Mouse (Mus musculus) lung, embryonic 15.5 days (tissue): ENCODE results near the gene Map4k5. TPM values are rescaled to one million over a fixed set of nuclear protein-coding genes. Genes with fewer than 3 reads are reported as not detected.

ENCODE experiments used
- ATAC-seq: fragments of 200-750 bp; cut with Nextera tagmentation; 2 replicates; pipeline ENCODE4 v1.8.0; 2017; ENCODE audit warnings: moderate number of reproducible peaks, borderline replicate concordance; ENCODE audit not compliant: low FRiP score, low TSS enrichment; ENCODE audit errors: extremely low read depth
- H3K27ac ChIP-seq: fragments of 300-500 bp; sonication (generic); 2 replicates; pipeline ENCODE4 v1.5.1; 2015; ENCODE audit warnings: moderate library complexity, mild to moderate bottlenecking, inconsistent platforms
- H3K27me3 ChIP-seq: fragments of 300-500 bp; sonication (generic); 2 replicates; pipeline ENCODE4 v1.6.1; 2015; ENCODE audit warnings: inconsistent platforms
- H3K36me3 ChIP-seq: fragments of 300-500 bp; sonication (generic); 2 replicates; pipeline ENCODE4 v1.6.1; 2015; ENCODE audit warnings: inconsistent platforms
- H3K4me1 ChIP-seq: fragments of 300-500 bp; sonication (generic); 2 replicates; pipeline ENCODE4 v1.6.1; 2015; ENCODE audit warnings: inconsistent platforms
- H3K4me2 ChIP-seq: fragments of 300-500 bp; sonication (generic); 2 replicates; pipeline ENCODE4 v1.6.1; 2015; ENCODE audit warnings: inconsistent platforms, mild to moderate bottlenecking, moderate library complexity
- H3K4me3 ChIP-seq: fragments of 300-500 bp; sonication (generic); 2 replicates; pipeline ENCODE4 v1.5.1; 2015; ENCODE audit warnings: mild to moderate bottlenecking, inconsistent platforms
- H3K9ac ChIP-seq: fragments of 300-500 bp; sonication (generic); 2 replicates; pipeline ENCODE4 v1.6.1; 2015; ENCODE audit warnings: inconsistent platforms
- H3K9me3 ChIP-seq: fragments of 300-500 bp; sonication (generic); 2 replicates; pipeline ENCODE4 v1.6.1; 2016; ENCODE audit warnings: inconsistent platforms
- WGBS: fragments of 180-500 bp; shearing (Covaris S2); methylation state at CpG from one replicate; pipeline ENCODE4 v1.1.7; 2015; 5-methylcytosine and 5-hydroxymethylcytosine counted together
- polyA plus RNA-seq: library from polyadenylated mRNA; unstranded; fragments of >200 nt; fragmentation: Nextera tagmentation; extraction: Ambion mirVana; gene quantifications from 2 replicates; pipeline ENCODE4 v1.2.1, GENCODE M21; 2015

The Map4k5 gene
- polyA plus RNA-seq, 1 experiment from 2014 or later = 35.6 TPM

DNA sequence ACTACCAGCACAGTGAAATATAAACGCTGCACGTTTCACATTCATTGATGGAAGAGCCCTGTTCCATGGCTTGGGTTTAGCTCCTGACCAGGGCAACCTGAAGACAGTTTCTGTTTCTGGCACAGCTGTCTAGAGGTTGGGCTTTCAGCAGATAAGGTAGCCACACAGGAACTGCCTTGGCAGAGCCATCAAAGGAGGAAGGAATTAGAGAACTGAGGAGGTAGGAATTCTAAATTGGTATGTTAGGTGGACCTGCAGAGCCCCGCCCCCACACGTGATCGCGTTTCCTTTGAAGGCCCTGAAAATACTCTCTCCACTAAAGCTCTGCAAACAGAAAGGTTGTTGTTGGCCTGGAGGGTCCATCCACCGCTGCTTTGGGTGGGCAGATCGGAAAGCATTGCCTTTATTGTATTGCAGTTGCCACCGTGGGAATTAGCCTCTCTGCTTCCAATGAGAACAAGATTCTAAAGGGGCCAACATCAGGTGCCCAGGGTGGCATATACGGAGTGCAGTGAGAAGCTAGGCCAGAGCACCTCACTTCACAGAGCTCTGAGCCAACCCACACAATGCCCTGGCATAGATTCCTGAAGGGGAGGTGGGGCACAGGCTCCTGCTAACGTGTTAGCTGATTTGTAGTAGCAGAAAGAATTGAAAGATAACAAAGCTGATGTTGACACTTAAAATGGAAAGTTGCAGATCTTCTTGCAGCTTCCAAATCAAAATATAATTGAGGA lies 116.2 kb downstream of the Map4k5 start:
- peaks cover 15% of the 10 kb centered on the region for H3K4me1 ChIP-seq
- H3K9me3 ChIP-seq = no peaks in the 10 kb centered on the region
- H3K27me3 ChIP-seq = no peaks in the 10 kb centered on the region
- H3K27ac ChIP-seq = peak overlapping the region; percentile 49; the same call in 1 of the 2 replicates
- ATAC-seq = 0 out of 2 replicates have a peak, but pooled peaks have one; percentile 31
- H3K4me3 ChIP-seq = no peak overlapping the region
- H3K9ac ChIP-seq = no peak overlapping the region
- peak overlapping the region; percentile 17; the same call in 1 of the 2 replicates for H3K4me2 ChIP-seq
- 41% methylated on average over 11 of the region's 11 CpGs for WGBS
- H3K36me3 ChIP-seq = no peaks in the 10 kb centered on the region

GRCm38 (mm10) chr12:69768841-69769240 lies 124.2 kb downstream of the Map4k5 start:
- ATAC-seq = no peak
- H3K4me3 ChIP-seq = no peak overlapping the region
- WGBS = 78% methylated on average over 2 of the region's 2 CpGs
- H3K9ac ChIP-seq = no peak overlapping the region
- peaks cover 12% of the 10 kb centered on the region; the same call in 1 of the 2 replicates for H3K4me1 ChIP-seq
- H3K9me3 ChIP-seq = no peaks in the 10 kb centered on the region
- no peak overlapping the region for H3K4me2 ChIP-seq
- H3K27me3 ChIP-seq = no peaks in the 10 kb centered on the region
- no peaks in the 10 kb centered on the region for H3K36me3 ChIP-seq
- H3K27ac ChIP-seq = no peak overlapping the region

- H3K27ac ChIP-seq = no peak overlapping the region
- H3K4me3 ChIP-seq = no peak overlapping the region
- H3K9me3 ChIP-seq = no peaks in the 10 kb centered on the region
- H3K4me1 ChIP-seq = peaks cover 12% of the 10 kb centered on the region; the same call in 1 of the 2 replicates
- no peak overlapping the region for H3K9ac ChIP-seq
- 50% methylated on average over 9 of the region's 9 CpGs for WGBS
- no peak overlapping the region for H3K4me2 ChIP-seq
- no peaks in the 10 kb centered on the region for H3K27me3 ChIP-seq
- no peaks in the 10 kb centered on the region for H3K36me3 ChIP-seq
- no peak for ATAC-seq
Observed at GRCm38 (mm10) chr12:69767476-69768258, 125.3 kb downstream of the Map4k5 start.

DNA sequence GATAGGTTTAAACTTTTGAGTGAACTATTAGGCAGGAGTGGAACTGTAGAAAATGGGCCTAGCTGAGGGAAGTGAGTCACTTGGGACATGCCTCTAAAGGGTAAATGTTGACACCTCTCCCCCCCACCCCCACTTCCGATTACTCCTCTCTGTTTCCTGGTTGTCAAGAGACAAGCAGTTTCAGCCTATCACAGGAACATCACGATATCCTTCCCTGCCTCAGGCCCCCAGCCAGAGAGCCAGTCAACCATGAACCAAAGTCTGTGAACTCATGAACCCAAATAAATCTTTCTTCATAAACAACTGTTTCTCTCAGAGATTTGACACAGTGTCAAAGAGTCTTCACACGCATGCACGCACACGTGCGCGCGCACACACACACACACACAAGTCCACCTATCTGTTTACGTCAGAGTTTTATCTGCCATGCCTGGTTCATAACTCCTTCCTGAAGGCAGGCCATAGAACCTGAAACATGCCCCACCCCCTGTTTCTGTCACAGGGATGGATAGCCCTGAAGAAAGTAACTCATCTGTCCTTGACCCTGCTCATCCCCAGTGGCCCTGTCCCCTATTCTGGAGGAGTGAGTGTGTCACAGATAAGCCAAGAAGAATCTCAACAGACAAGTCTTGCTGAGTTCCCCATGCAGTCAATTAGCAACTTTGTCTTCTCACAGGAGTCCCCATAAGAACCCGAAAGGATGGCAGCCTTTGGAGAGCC lies 126.7 kb downstream of the Map4k5 start:
- no peak overlapping the region for H3K27ac ChIP-seq
- no peak for ATAC-seq
- H3K9ac ChIP-seq = no peak overlapping the region
- no peaks in the 10 kb centered on the region for H3K27me3 ChIP-seq
- H3K4me3 ChIP-seq = no peak overlapping the region
- WGBS = 64% methylated on average over 10 of the region's 10 CpGs
- H3K4me1 ChIP-seq = peaks cover 7% of the 10 kb centered on the region; the same call in 1 of the 2 replicates
- no peak overlapping the region for H3K4me2 ChIP-seq
- H3K36me3 ChIP-seq = no peaks in the 10 kb centered on the region
- H3K9me3 ChIP-seq = no peaks in the 10 kb centered on the region

GRCm38 (mm10) chr12:69765543-69765942 lies 127.5 kb downstream of the Map4k5 start:
- no peaks in the 10 kb centered on the region for H3K9me3 ChIP-seq
- H3K9ac ChIP-seq = no peak overlapping the region
- H3K4me1 ChIP-seq = peaks cover 12% of the 10 kb centered on the region; the same call in 1 of the 2 replicates
- no peak for ATAC-seq
- H3K4me2 ChIP-seq = no peak overlapping the region
- H3K27me3 ChIP-seq = no peaks in the 10 kb centered on the region
- H3K27ac ChIP-seq = no peak overlapping the region
- 55% methylated on average over 9 of the region's 9 CpGs for WGBS
- H3K36me3 ChIP-seq = no peaks in the 10 kb centered on the region
- no peak overlapping the region for H3K4me3 ChIP-seq

GRCm38 (mm10) chr12:69761603-69762002 lies 131.4 kb downstream of the Map4k5 start:
- Histone ChIP-seq H3K4me3 (no peak overlapping the region), H3K27ac (no peak overlapping the region), H3K27me3 (no peaks in the 10 kb centered on the region), H3K36me3 (no peaks in the 10 kb centered on the region), H3K9me3 (no peaks in the 10 kb centered on the region), H3K4me1 (peaks cover 36% of the 10 kb centered on the region), H3K4me2 (no peak overlapping the region), H3K9ac (no peak overlapping the region)
- ATAC-seq = no peak
- WGBS = 61% methylated on average over 2 of the region's 2 CpGs

DNA sequence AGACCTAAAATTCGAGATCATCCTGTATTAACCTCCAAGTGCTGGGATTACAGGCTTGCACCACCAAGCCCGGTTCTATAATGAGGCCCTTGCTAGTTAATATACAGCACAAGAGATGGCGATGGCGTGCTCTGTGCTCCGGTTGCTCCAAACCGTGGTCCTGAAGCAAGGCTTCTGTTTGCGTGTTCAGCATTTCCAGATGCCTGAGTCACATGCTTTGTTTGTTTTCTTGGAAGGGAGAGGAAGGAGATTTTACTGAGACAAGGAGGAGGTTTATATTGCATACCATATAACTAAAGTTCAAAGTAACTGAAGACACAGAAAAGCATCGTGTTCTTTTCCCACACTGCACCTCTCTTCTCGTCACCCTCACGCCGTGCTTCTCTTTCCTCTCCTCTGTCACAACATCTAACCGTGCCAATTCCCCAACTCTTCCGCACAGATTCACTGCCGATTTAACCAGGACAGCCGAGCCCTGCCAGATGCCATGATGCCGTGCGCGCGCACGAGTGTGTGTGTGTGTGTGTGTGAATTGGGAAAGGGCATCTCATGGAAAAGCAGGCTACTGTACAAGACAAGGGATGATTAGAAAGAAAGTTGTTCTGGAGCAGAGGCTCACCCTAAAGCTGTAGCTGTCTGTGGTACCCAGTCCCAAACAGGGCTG lies 132.1 kb downstream of the Map4k5 start:
- H3K9ac ChIP-seq = no peak overlapping the region
- ATAC-seq = no peak
- no peak overlapping the region for H3K4me3 ChIP-seq
- 72% methylated on average over 20 of the region's 20 CpGs for WGBS
- H3K4me1 ChIP-seq = peaks cover 37% of the 10 kb centered on the region
- no peak overlapping the region for H3K4me2 ChIP-seq
- H3K27ac ChIP-seq = peak overlapping the region; percentile 46; the same call in 1 of the 2 replicates
- no peaks in the 10 kb centered on the region for H3K36me3 ChIP-seq
- H3K27me3 ChIP-seq = no peaks in the 10 kb centered on the region
- no peaks in the 10 kb centered on the region for H3K9me3 ChIP-seq

DNA sequence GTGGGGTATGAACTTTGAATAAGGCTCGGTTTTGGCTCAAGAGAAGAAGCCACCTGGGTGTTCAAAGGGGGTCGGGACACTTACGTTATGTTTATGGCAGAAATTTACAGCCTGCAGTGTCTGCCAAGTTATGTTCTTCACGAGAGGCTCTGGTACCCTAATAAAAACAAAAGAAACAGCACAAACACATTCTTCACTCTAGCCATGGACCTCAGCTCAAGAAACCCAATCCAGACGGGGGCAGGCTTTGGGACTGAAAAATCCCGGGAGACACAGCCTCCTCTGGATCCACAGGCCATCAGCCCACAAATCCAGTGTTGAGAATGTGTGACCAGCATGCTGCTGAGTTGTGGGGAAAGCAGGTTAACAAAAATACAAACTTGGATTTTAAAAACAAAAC lies 133.0 kb downstream of the Map4k5 start:
- 37% methylated on average over 6 of the region's 6 CpGs for WGBS
- peaks cover 37% of the 10 kb centered on the region for H3K4me1 ChIP-seq
- H3K9me3 ChIP-seq = no peaks in the 10 kb centered on the region
- ATAC-seq = no peak
- no peak overlapping the region for H3K4me3 ChIP-seq
- no peak overlapping the region for H3K4me2 ChIP-seq
- H3K27ac ChIP-seq = peak overlapping the region; percentile 95
- no peaks in the 10 kb centered on the region for H3K36me3 ChIP-seq
- H3K9ac ChIP-seq = no peak overlapping the region
- no peaks in the 10 kb centered on the region for H3K27me3 ChIP-seq

DNA sequence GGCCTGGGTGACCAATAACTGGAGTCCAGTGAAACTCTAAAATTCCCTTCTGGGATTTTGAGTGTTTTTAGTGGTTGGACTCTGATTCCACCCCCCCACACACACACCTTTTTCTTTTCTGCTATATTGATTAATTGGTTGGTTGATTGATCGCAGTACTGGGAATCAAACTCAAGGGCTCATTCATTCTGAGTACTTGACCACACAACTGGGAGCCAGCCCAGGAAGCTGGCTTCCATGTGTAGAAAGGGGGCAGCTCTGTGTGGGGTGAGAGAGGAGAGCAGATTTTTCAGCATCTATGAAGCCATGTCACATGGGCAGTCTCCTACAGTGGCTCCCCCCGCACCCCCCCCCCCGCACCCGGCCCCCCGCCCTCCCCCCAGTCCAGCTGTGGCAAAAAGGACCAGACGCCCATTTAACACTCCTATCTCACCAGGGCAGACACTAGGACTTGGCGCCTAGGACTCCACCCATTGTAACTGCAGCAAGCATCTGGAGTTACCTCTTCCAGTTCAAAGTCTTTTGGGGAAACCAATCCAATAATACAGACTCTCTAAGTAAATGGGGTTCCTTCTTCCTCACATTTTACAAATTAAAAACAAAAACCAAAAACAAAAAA lies 133.6 kb downstream of the Map4k5 start:
- WGBS = 23% methylated on average over 5 of the region's 7 CpGs
- ATAC-seq = peak; percentile 28; the same call in 1 of the 2 replicates
- Histone ChIP-seq H3K36me3 (no peaks in the 10 kb centered on the region), H3K4me2 (peak overlapping the region; percentile 82), H3K4me3 (no peak overlapping the region), H3K27me3 (no peaks in the 10 kb centered on the region), H3K27ac (peak overlapping the region; percentile 95), H3K9me3 (no peaks in the 10 kb centered on the region), H3K9ac (no peak overlapping the region), H3K4me1 (peaks cover 37% of the 10 kb centered on the region)

DNA sequence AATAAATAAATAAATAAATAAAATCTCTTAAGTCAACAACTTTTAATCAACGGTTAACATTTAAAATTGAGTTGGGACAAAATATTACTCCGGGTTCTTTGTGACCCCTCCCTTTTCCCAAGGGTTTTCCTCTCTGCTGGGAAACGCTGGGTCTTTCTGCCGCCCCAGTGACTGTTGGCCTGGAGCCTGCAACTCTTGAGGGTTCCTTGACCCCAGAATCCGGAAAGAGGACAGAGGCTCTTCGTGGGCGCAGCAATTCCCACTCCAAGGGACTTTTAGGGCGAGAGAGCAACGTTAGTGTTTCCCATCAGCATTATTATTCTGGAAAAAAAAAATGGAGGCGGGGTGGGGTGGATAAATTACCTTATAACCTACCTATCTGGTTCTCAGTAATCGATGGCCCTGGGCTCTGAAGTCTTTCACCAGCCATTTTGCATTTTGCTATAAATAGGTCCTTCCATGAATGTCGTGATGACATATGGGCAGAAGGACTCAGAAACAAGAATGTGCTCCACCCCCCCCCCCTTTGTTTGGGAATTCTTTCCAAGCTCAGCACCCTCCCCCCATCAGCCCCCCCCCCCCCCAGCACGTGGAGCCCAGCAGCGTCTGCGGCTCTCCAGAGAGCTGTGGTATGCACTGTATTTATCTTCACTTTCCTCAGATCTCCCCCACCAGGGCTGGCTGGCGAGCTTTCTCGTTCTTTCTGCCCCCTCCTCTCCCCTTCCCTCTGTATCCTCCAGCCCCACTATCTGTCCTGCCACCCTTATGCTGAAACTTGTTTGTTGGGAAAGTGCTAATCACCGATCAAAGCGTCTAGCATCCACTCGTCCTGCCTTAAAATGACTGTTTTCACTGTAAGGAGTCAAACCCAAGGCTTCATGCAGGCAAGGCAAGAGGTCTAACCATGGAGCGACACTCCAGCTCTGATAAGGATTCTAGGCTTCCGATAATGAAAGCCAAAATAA lies 134.5 kb downstream of the Map4k5 start:
- peak overlapping the region; percentile 37 for H3K9ac ChIP-seq
- H3K36me3 ChIP-seq = no peaks in the 10 kb centered on the region
- 2% methylated on average over 21 of the region's 22 CpGs for WGBS
- peaks cover 40% of the 10 kb centered on the region for H3K4me1 ChIP-seq
- peak overlapping the region; percentile 36 for H3K4me3 ChIP-seq
- peak overlapping the region; percentile 95 for H3K27ac ChIP-seq
- no peaks in the 10 kb centered on the region for H3K27me3 ChIP-seq
- H3K4me2 ChIP-seq = peak overlapping the region; percentile 82
- peak; percentile 82; the same call in 1 of the 2 replicates for ATAC-seq
- H3K9me3 ChIP-seq = no peaks in the 10 kb centered on the region
